Mouse (Mus musculus): ENCODE measurements around the gene Hagh.

- TF ChIP-seq CTCF (conservative IDR thresholded peaks at IDR 0.05; ENCODE audit: insufficient read depth, insufficient read length, low read depth, low read length) (0 out of 2 replicates have a peak, but pooled peaks have one; percentile 2), POLR2A (IDR thresholded peaks at IDR 0.05; ENCODE audit: low read depth, low read length) (no peak)
Observed at GRCm38 (mm10) chr17:24817503-24817902, 22.4 kb upstream of the Hagh start.

All from kidney, adult 2 months (tissue).